Mouse (Mus musculus): ENCODE measurements around the gene Edrf1.
A peak's percentile ranks its signal among the peaks of the same experiment; 100 is the strongest.

GRCm38 (mm10) chr7:133636738-133637352 lies 498 bp upstream of the Edrf1 start:
- TF ChIP-seq CTCF (IDR thresholded peaks at IDR 0.05; ENCODE audit: extremely low read depth, insufficient read depth, insufficient read length, insufficient replicate concordance) (peak; percentile 54; the same call in 1 of the 2 replicates), POLR2A (IDR thresholded peaks at IDR 0.05; ENCODE audit: low read depth, low read length) (no peak)

All from spleen, adult 2 months (tissue).